Mouse (Mus musculus) stomach, postnatal 0 days (tissue): ENCODE measurements at regions not wholly inside any gene's neighbourhood (a gene's known extent, or its start where the extent isn't known, plus 50 kb on each side); places are given as distances from the start of the nearest gene placed in this dataset.
A peak's percentile ranks its signal among the peaks of the same experiment; 100 is the strongest.

ENCODE experiments used
- ATAC-seq: fragments of 200-750 bp; cut with Nextera tagmentation; 2 replicates; pipeline ENCODE4 v1.8.0; 2017; ENCODE audit not compliant: low FRiP score, low TSS enrichment
- DNase-seq: peaks from one replicate; pipeline ENCODE4 v3.0.0-alpha.2; 2016; ENCODE audit warnings: low spot score
- H3K27ac ChIP-seq: fragments of 300-500 bp; sonication (generic); replicated peaks from 2 replicates; pipeline ENCODE4 v1.5.1; 2014; ENCODE audit warnings: mild to moderate bottlenecking, control low read depth
- H3K27me3 ChIP-seq: fragments of 300-500 bp; sonication (generic); 2 replicates; pipeline ENCODE4 v1.6.1; 2014; ENCODE audit warnings: low read length; ENCODE audit not compliant: control insufficient read depth, insufficient read depth
- H3K36me3 ChIP-seq: fragments of 300-500 bp; sonication (generic); 2 replicates; pipeline ENCODE4 v1.6.1; 2014; ENCODE audit warnings: low read length, mixed read lengths; ENCODE audit not compliant: control insufficient read depth, insufficient read depth
- H3K4me1 ChIP-seq: fragments of 300-500 bp; sonication (generic); replicated peaks from 2 replicates; pipeline ENCODE4 v1.6.1; 2014; ENCODE audit warnings: antibody characterized with exemption; ENCODE audit not compliant: control insufficient read depth, insufficient read depth
- H3K4me2 ChIP-seq: fragments of 300-500 bp; sonication (generic); replicated peaks from 2 replicates; pipeline ENCODE4 v1.6.1; 2014; ENCODE audit warnings: low read depth, mild to moderate bottlenecking, control low read depth, moderate library complexity
- H3K4me3 ChIP-seq: fragments of 300-500 bp; sonication (generic); 2 replicates; pipeline ENCODE4 v1.5.1; 2014; ENCODE audit warnings: low read depth, low read length, control low read depth
- H3K9ac ChIP-seq: fragments of 300-500 bp; sonication (generic); 2 replicates; pipeline ENCODE4 v1.6.1; 2014; ENCODE audit warnings: mild to moderate bottlenecking, low read length, control low read depth, mixed read lengths
- H3K9me3 ChIP-seq: fragments of 300-500 bp; sonication (generic); 2 replicates; pipeline ENCODE4 v1.6.1; 2016; ENCODE audit warnings: low read length; ENCODE audit not compliant: control insufficient read depth
- CTCF ChIP-seq: IDR thresholded peaks from 2 replicates; pipeline ENCODE4 v1.5.1; 2016; ENCODE audit warnings: antibody characterized with exemption, low read depth, mild to moderate bottlenecking, moderate library complexity
- EP300 ChIP-seq: optimal IDR thresholded peaks from 2 replicates; pipeline ENCODE3; 2016; ENCODE audit warnings: antibody characterized with exemption
- WGBS: fragments of 180-500 bp; shearing (Covaris S2); extraction: QIAGEN DNeasy Blood & Tissue Kit; methylation state at CpG from one replicate; pipeline ENCODE4 v1.1.7; 2014; 5-methylcytosine and 5-hydroxymethylcytosine counted together

- H3K27me3 ChIP-seq = no peaks in the 10 kb centered on the region
- H3K9ac ChIP-seq = no peak overlapping the region
- no peak overlapping the region for H3K27ac ChIP-seq
- WGBS = 61% methylated on average over 3 of the region's 3 CpGs
- no peak overlapping the region for H3K4me2 ChIP-seq
- H3K36me3 ChIP-seq = no peaks in the 10 kb centered on the region
- DNase-seq = no peak
- H3K9me3 ChIP-seq = no peaks in the 10 kb centered on the region
- H3K4me3 ChIP-seq = no peak overlapping the region
- H3K4me1 ChIP-seq = no peaks in the 10 kb centered on the region
- ATAC-seq = no peak
- TF ChIP-seq EP300 = no peak
- no peak for TF ChIP-seq CTCF
Observed at GRCm38 (mm10) chr2:67180962-67181361, 232.6 kb upstream of the Gm21830 start.

- H3K9ac ChIP-seq = no peak overlapping the region
- no peak for ATAC-seq
- H3K27me3 ChIP-seq = no peaks in the 10 kb centered on the region
- H3K4me1 ChIP-seq = no peaks in the 10 kb centered on the region
- DNase-seq = no peak
- no peak overlapping the region for H3K27ac ChIP-seq
- WGBS = 81% methylated on average over 2 of the region's 2 CpGs
- H3K4me3 ChIP-seq = no peak overlapping the region
- no peaks in the 10 kb centered on the region for H3K9me3 ChIP-seq
- H3K4me2 ChIP-seq = no peak overlapping the region
- no peaks in the 10 kb centered on the region for H3K36me3 ChIP-seq
- TF ChIP-seq EP300 = no peak
- TF ChIP-seq CTCF = no peak
Observed at GRCm38 (mm10) chr2:67221061-67221802, 192.3 kb upstream of the Gm21830 start.

- H3K27me3 ChIP-seq = no peaks in the 10 kb centered on the region
- TF ChIP-seq EP300 (no peak), CTCF (peak; percentile 60)
- no peaks in the 10 kb centered on the region for H3K9me3 ChIP-seq
- 89% methylated on average over 2 of the region's 2 CpGs for WGBS
- no peak overlapping the region for H3K4me2 ChIP-seq
- no peak overlapping the region for H3K4me3 ChIP-seq
- DNase-seq (no peak), ATAC-seq (no peak)
- no peak overlapping the region for H3K27ac ChIP-seq
- H3K4me1 ChIP-seq = no peaks in the 10 kb centered on the region
- no peaks in the 10 kb centered on the region for H3K36me3 ChIP-seq
- no peak overlapping the region for H3K9ac ChIP-seq
Observed at GRCm38 (mm10) chr2:67226299-67226698, 187.2 kb upstream of the Gm21830 start.

DNA sequence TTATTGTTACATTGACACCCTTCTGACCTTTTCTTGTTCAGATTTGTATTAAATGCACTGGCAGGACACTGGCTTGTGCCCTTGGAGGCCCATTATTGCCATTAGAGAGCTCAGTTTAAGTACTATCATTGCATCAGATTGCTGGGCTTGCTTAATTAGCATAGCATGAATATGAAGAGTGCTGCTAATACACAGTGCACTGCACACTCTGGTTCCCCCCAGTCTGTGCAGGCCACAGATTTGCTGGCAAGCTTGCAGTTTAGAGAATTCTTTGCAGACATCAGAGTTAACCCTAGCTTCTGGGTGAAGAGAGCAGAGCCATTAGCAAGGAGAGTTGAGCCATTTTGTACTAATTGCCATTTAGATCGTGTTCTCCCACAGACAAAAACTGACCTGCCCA lies 156.1 kb upstream of the Gm21830 start:
- Histone ChIP-seq H3K4me3 (no peak overlapping the region), H3K9ac (no peak overlapping the region), H3K27me3 (no peaks in the 10 kb centered on the region), H3K36me3 (no peaks in the 10 kb centered on the region), H3K4me2 (no peak overlapping the region), H3K4me1 (no peaks in the 10 kb centered on the region), H3K9me3 (no peaks in the 10 kb centered on the region), H3K27ac (no peak overlapping the region)
- ATAC-seq (no peak), DNase-seq (no peak)
- TF ChIP-seq EP300 = no peak
- WGBS = 43% methylated on average over 1 of the region's 1 CpGs
